Mouse (Mus musculus) heart, postnatal 36 days (tissue): ENCODE measurements at regions not wholly inside any gene's neighbourhood (a gene's known extent, or its start where the extent isn't known, plus 50 kb on each side); places are given as distances from the start of the nearest gene placed in this dataset.
A peak's percentile ranks its signal among the peaks of the same experiment; 100 is the strongest.
"Not testable (repeated sequence)": the region's sequence is repeated elsewhere in the genome, so short reads cannot be mapped to it uniquely, and the experiment has no call there.

Experiments used
- DNase-seq, 2 experiments: peaks; one replicate each; pipeline ENCODE4 v3.0.0; 2021 to 2022
- intact Hi-C: fragments of 180-260 bp; cut with DNase I; formaldehyde crosslinking; loops from one replicate; pipeline ENCODE4 v1.15.1; 2025

DNA sequence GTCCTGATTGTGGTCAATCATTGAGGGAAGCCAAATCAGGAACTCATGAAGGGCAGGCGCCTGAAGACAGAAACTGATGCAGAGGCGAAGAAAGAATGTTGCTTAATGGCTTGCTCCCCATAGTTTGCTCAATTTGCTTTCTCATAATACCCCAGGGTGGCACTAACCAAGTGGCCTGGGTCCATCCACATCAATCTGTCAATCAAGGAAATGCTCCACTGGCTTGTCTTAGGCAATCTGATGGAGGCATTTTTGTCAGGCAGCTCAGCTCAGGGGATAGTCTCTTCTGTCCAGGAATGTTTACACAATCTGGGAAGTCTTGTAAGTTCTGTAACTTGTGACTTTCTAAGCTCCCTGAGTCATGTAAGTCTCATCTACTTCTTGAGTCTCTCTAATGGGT is 50.0 kb upstream of the Klhl24 start:
- intact Hi-C loops, result no loop called here

DNA sequence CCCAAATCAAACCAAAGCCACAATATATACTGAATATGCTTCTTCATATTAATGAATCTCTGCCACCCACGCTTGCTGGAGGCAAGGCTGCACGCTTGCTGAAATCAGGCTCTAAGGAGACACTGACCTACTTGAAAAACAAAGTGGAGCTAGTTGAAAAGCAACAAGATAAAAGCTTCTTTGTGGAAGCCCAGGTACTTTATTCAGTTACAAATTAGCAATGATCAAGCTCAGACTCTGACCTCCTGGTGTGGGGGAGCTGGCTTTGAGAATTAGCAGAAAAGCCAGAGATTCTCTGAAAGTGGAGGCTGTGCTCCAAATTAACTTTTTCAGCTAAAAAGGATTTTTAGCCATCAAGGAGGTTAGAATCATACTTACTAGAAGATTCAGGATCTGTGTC is 52.3 kb upstream of the Klhl6 start:
- DNase-seq, intact Hi-C loops: not testable (repeated sequence)

More for the DNA sequence above, 50.0 kb upstream of the Klhl24 start:
- DNase-seq, result no peak

DNA sequence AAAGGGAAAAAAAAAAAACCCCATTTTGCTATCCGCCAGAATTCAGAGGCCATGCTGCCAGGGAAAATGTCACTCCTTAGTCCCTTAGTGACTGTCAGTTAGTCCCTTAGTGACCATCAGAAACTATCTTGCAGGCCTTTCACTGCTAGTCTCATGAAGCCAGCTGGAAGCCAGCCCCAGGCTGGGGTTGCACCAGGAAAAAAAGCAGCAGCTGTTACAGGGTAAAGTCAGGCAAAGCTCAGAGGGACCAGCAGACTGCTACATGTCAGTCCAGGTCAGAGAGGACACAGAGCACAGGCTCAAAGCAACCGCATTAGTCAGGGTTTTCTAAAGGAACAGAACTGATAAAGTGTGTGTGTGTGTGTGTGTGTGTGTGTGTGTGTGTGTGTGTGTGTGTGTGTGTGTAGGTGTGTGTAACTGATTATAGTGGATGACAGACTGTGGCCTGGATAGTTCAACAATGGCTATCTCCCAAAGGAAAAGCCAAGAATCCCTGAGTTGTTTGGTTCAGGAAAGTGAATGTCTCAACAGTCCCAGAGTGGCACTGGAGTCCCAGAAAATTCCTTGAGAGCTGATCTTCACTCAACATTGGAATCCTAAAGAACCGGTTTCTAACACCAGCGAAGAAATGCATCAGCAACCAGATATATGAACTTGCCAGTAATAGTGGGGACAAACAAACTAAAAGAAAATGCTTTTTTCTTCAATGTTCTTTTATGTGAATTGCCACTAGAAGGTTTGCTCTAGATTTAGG is 49.7 kb upstream of the Klhl6 start:
- intact Hi-C loops, result loop anchor here (5.0 kb wide), 1 partner anchor 55 kb away; no protein-coding TSS in a partner anchor
- peak; percentile 74 to 80 for DNase-seq
